Mouse (Mus musculus): Measurements from ENCODE around the gene Tnnc1. TPM values are rescaled to one million over a fixed set of nuclear protein-coding genes. Genes with fewer than 3 reads are reported as not detected.

Tnnc1 gene
- total RNA-seq (2023): under 1 TPM; 0.75 to 0.87 TPM

DNA sequence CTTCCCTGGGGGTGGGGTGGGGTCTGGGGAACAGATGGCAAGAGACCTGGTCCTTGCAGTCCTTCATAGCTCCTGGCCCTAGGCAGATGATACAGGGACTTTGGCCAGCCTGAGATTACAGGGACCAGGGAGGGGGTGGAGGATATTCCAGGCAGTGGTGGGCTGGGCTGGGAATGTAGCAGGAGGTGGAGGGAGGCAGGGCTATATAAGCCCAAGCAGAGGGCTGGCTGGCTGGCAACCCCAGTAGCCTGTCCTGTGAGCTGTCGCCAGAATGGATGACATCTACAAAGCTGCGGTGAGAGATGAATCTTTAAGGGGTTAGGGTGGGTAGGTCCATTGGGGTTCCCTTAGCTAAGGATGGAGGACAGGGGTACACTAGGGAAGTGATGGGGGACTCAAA is at the start of gene Tnnc1:
Gene Tnnc1 (plus strand): TSS at position 229 of the 400 bp plus-strand sequence.

DNA sequence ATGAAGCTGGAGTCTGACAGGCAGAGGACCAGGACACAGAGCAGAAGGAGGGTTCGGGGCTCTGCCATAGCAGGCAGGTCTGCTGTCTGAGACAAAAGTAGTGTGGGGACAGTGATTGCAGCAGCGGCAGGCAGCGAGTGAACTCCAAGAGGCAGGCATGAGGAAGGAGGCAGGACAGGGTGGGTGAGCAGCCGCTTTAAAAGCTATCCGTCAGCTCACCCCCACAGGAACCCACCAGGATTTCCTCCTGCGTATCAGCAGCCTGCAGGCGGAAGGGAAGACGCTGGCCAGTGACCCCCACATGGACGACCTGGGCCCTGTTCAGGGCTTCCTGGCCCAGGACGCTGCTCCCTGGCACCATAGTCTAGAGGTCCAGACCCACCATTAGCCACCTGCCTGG is 39.7 kb upstream of the Tnnc1 start, which contains the start of gene Stab1:
Gene Stab1 (minus strand): TSS at position 217 of the 400 bp plus-strand sequence.

DNA sequence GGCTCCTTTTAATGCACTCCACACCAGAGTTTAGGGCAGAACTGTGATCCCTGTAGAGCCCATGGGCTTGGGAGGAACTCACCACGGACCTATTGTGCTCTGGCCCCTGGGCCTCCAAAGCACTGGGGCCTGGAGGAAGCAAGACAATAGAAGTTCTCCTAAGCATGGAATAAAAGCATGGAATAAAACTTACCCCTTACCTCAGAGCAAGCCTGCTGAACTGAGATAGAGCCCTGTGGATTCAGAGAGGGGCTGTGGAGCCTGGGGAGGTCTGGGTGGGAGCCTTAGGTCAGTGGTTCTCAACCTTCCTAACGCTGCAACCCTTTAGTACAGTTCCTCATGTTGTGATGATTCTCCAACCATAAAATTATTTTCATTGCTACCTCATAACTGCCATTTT is 8.7 kb downstream of the Tnnc1 start, which contains the start of gene Nisch:
Gene Nisch (minus strand): TSS at position 101 of the 400 bp plus-strand sequence.

DNA sequence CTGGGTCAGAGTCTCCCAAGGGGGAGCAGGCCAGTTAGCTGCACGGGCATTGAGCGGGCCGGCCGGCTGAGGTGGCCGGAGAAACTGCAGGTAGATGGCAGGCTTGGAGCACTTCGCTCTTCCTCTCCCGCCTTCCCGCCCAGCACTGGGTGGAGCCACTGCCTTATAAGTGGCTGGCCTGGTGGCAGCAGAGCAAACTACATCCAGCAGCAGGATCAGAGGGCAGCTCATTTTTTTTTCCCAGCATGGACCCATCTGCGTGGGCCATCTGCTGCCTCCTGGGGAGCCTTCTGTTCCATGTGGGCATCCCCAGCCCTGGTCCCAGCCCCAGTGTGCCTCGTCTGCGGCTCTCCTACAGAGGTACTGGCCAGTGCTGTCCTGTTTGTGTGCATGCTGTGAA is 9.6 kb downstream of the Tnnc1 start, which contains the start of gene Sema3g:
Gene Sema3g (plus strand): TSS at position 195 of the 400 bp plus-strand sequence.

DNA sequence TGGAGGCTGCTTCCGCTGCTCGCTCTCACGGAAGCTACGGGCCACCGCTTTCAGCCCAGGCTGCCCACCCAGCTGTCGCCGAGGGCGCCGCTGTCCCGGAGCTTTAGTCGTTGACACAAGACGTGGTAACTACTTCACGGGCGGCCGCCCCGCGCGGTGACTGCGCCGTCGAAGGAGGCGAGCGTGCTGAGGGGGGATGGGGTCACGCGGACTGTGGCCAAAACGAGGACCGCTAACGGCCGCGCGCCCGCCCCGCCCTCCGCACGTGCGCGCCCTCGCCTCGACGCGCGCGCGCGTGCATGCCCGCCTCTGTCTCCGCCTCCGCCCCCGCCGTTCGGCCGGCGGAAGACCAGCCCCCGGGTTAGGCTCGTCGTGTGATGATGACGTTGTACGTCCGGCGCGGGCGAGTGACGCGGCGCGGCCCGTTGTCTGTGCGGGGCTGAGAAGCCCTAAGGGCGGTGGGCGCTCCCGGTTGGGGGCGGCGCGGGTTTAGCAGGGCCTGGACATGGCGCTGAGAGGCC is 43.0 kb downstream of the Tnnc1 start, which contains the start of the genes Phf7 and Bap1:
Gene Phf7 (minus strand): TSS at position 234 of the 521 bp plus-strand sequence.
Gene Bap1 (plus strand): TSS at position 367 of the 521 bp plus-strand sequence.

Other genes with a start within 250 kb of the Tnnc1 start
- gene Glt8d1, start 206.9 kb upstream of the Tnnc1 start, total RNA-seq (2023): 10 to 100 TPM; 12.1 to 15.0 TPM
- 10 to 100 TPM; 72.3 to 84.1 TPM for gene Spcs1, start 206.6 kb upstream of the Tnnc1 start, total RNA-seq (2023)
- gene Pbrm1, start 189.2 kb upstream of the Tnnc1 start, total RNA-seq (2023): 10 to 100 TPM; 50.0 to 53.1 TPM
- 10 to 100 TPM; 47.4 to 66.5 TPM for gene Gnl3, start 189.2 kb upstream of the Tnnc1 start, total RNA-seq (2023)
- gene Smim4, start 79.4 kb upstream of the Tnnc1 start, total RNA-seq (2023): 10 to 100 TPM; 54.9 to 59.6 TPM
- gene Nt5dc2, start 77.3 kb upstream of the Tnnc1 start, total RNA-seq (2023): 10 to 100 TPM; 11.4 to 13.3 TPM
- gene Stab1, start 39.7 kb upstream of the Tnnc1 start, total RNA-seq (2023): 1 to 10 TPM; 2.2 to 6.0 TPM
- gene Nisch, start 8.6 kb downstream of the Tnnc1 start, total RNA-seq (2023): 100 to 1,000 TPM; 288 to 309 TPM
- under 1 TPM; 0.24 to 0.60 TPM for gene Sema3g, start 9.5 kb downstream of the Tnnc1 start, total RNA-seq (2023)
- gene Phf7, start 43.0 kb downstream of the Tnnc1 start, total RNA-seq (2023): 1 to 10 TPM; 6.6 to 7.2 TPM
- 10 to 100 TPM; 63.9 to 66.0 TPM for gene Bap1, start 43.1 kb downstream of the Tnnc1 start, total RNA-seq (2023)
- gene Dnah1, start 115.6 kb downstream of the Tnnc1 start, total RNA-seq (2023): not detected
- gene Capn7, start 128.3 kb downstream of the Tnnc1 start, total RNA-seq (2023): 10 to 100 TPM; 23.3 to 27.4 TPM
- gene Sh3bp5, start 227.8 kb downstream of the Tnnc1 start, total RNA-seq (2023): 100 to 1,000 TPM in 1 of 2 experiments, 10 to 100 TPM in 1; 98.4 to 110 TPM